Mouse (Mus musculus) lung, embryonic 14.5 days (tissue): ENCODE data around the gene Wdr66. TPM values are rescaled to one million over a fixed set of nuclear protein-coding genes. Genes with fewer than 3 reads are reported as not detected.

Source experiments
- ATAC-seq: fragments of 200-750 bp; cut with Nextera tagmentation; 2 replicates; pipeline ENCODE4 v1.8.0; 2017; ENCODE audit warnings: mild to moderate bottlenecking, moderate TSS enrichment, moderate library complexity; ENCODE audit not compliant: insufficient read depth
- DNase-seq: peaks from one replicate; pipeline ENCODE4 v3.0.0-alpha.2; 2015
- H3K27ac ChIP-seq: fragments of 300-500 bp; sonication (generic); 2 replicates; pipeline ENCODE4 v1.5.1; 2014; ENCODE audit warnings: low read depth, mild to moderate bottlenecking, moderate library complexity
- H3K27me3 ChIP-seq: fragments of 300-500 bp; sonication (generic); 2 replicates; pipeline ENCODE4 v1.6.1; 2014; ENCODE audit warnings: low read length, control low read depth; ENCODE audit not compliant: insufficient read depth
- H3K36me3 ChIP-seq: fragments of 300-500 bp; sonication (generic); 2 replicates; pipeline ENCODE4 v1.6.1; 2014; ENCODE audit warnings: control low read depth; ENCODE audit not compliant: insufficient read depth
- H3K4me1 ChIP-seq: fragments of 300-500 bp; sonication (generic); 2 replicates; pipeline ENCODE4 v1.6.1; 2014; ENCODE audit warnings: antibody characterized with exemption, control low read depth; ENCODE audit not compliant: insufficient read depth
- H3K4me2 ChIP-seq: fragments of 300-500 bp; sonication (generic); 2 replicates; pipeline ENCODE4 v1.6.1; 2014; ENCODE audit warnings: mild to moderate bottlenecking
- H3K4me3 ChIP-seq: fragments of 300-500 bp; sonication (generic); 2 replicates; pipeline ENCODE4 v1.5.1; 2014; ENCODE audit warnings: low read depth, low read length
- H3K9ac ChIP-seq: fragments of 300-500 bp; sonication (generic); 2 replicates; pipeline ENCODE4 v1.6.1; 2014
- H3K9me3 ChIP-seq: fragments of 300-500 bp; sonication (generic); 2 replicates; pipeline ENCODE4 v1.6.1; 2016; ENCODE audit warnings: low read depth, low read length, control low read depth
- CTCF ChIP-seq: IDR thresholded peaks from 2 replicates; pipeline ENCODE4 v1.5.1; 2016; ENCODE audit warnings: antibody characterized with exemption, low read depth
- WGBS: fragments of 180-500 bp; shearing (Covaris S2); extraction: QIAGEN DNeasy Blood & Tissue Kit; methylation state at CpG from one replicate; pipeline ENCODE4 v1.1.7; 2014; 5-methylcytosine and 5-hydroxymethylcytosine counted together
- polyA plus RNA-seq: library from polyadenylated mRNA; unstranded; fragments of >200 nt; fragmentation: Nextera tagmentation; extraction: Ambion mirVana; gene quantifications from 2 replicates; pipeline ENCODE4 v1.2.1, GENCODE M21; 2014

Gene Wdr66
- polyA plus RNA-seq, 1 experiment from 2014 or later = 0.57 TPM

GRCm38 (mm10) chr5:123375793-123376452, 124.0 kb downstream of the Wdr66 start:
- Histone ChIP-seq H3K9ac (no peak overlapping the region), H3K9me3 (no peaks in the 10 kb centered on the region), H3K4me3 (no peak overlapping the region), H3K27ac (peak overlapping the region; percentile 28; the same call in 1 of the 2 replicates), H3K27me3 (no peaks in the 10 kb centered on the region), H3K36me3 (peaks cover 32% of the 10 kb centered on the region), H3K4me1 (peaks cover 5% of the 10 kb centered on the region; the same call in 1 of the 2 replicates), H3K4me2 (no peak overlapping the region; the same call in 1 of the 2 replicates)
- ATAC-seq (no peak; the same call in 1 of the 2 replicates), DNase-seq (no peak)
- no peak for TF ChIP-seq CTCF
- WGBS = 81% methylated on average over 6 of the region's 6 CpGs

- peak; percentile 92 for DNase-seq
- ATAC-seq = peak; percentile 64
Observed at GRCm38 (mm10) chr5:123376569-123376968, 124.7 kb downstream of the Wdr66 start.

More at GRCm38 (mm10) chr5:123376569-123376968, 124.7 kb downstream of the Wdr66 start:
- Histone ChIP-seq H3K4me2 (peak overlapping the region; percentile 19), H3K9ac (no peak overlapping the region), H3K4me3 (no peak overlapping the region), H3K27me3 (0 out of 2 replicates have a peak, but pooled peaks cover 2% of the 10 kb centered on the region), H3K36me3 (peaks cover 26% of the 10 kb centered on the region), H3K4me1 (peaks cover 5% of the 10 kb centered on the region; the same call in 1 of the 2 replicates), H3K9me3 (no peaks in the 10 kb centered on the region), H3K27ac (peak overlapping the region; percentile 28; the same call in 1 of the 2 replicates)
- TF ChIP-seq CTCF = no peak
- WGBS = 19% methylated on average over 10 of the region's 10 CpGs

Other genes with a start within 250 kb of the Wdr66 start
- 16.8 and 18.2 TPM in 2 replicates for gene Orai1, start 237.0 kb upstream of the Wdr66 start, polyA plus RNA-seq
- 0.72 TPM in 1 of 2 replicates, not detected in the other for gene Morn3, start 205.1 kb upstream of the Wdr66 start, polyA plus RNA-seq
- 8.2 and 10.0 TPM in 2 replicates for gene Tmem120b, start 183.7 kb upstream of the Wdr66 start, polyA plus RNA-seq
- gene Rhof, start 119.4 kb upstream of the Wdr66 start, polyA plus RNA-seq = 2.4 and 2.5 TPM in 2 replicates
- 11.5 and 12.1 TPM in 2 replicates for gene Setd1b, start 109.9 kb upstream of the Wdr66 start, polyA plus RNA-seq
- 70.9 and 81.7 TPM in 2 replicates for gene Psmd9, start 82.7 kb upstream of the Wdr66 start, polyA plus RNA-seq
- gene Hpd, start 69.4 kb upstream of the Wdr66 start, polyA plus RNA-seq = not detected in 2 replicates
- 24.9 and 25.0 TPM in 2 replicates for gene Bcl7a, start 91.7 kb downstream of the Wdr66 start, polyA plus RNA-seq
- 27.3 and 27.7 TPM in 2 replicates for gene Mlxip, start 142.7 kb downstream of the Wdr66 start, polyA plus RNA-seq
- not detected in 2 replicates for gene Lrrc43, start 237.2 kb downstream of the Wdr66 start, polyA plus RNA-seq
- not detected in 2 replicates for gene Il31, start 237.4 kb downstream of the Wdr66 start, polyA plus RNA-seq